Mouse (Mus musculus): ENCODE measurements around the gene Ncbp3. TPM values are rescaled to one million over a fixed set of nuclear protein-coding genes. Genes with fewer than 3 reads are reported as not detected.
A peak's percentile ranks its signal among the peaks of the same experiment; 100 is the strongest.

Gene Ncbp3
- total RNA-seq, 2 experiments from 2014 or later: 9.2 to 10.5 TPM

DNA sequence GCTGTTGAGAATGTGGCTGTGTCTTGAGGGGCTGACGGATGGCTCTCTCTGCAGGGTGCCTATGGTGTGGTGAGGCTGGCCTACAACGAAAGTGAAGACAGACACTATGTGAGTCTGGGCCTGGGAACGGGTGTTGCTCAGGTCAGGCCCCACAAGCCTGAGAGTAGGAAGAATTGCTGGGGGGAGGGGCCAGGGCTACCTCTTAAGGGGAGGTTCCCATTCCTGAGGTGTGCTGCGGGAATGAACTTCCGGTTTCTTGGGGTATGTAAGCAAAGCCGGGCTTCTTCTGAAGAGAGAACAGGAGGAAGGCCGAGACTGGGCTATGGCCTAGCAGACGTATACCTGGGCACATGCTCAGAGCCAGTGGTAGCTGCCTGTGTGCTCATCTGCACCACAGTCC, 20.6 kb upstream of the Ncbp3 start:
- no peak for DNase-seq (ENCODE audit: low spot score in 2 of 2)

DNA sequence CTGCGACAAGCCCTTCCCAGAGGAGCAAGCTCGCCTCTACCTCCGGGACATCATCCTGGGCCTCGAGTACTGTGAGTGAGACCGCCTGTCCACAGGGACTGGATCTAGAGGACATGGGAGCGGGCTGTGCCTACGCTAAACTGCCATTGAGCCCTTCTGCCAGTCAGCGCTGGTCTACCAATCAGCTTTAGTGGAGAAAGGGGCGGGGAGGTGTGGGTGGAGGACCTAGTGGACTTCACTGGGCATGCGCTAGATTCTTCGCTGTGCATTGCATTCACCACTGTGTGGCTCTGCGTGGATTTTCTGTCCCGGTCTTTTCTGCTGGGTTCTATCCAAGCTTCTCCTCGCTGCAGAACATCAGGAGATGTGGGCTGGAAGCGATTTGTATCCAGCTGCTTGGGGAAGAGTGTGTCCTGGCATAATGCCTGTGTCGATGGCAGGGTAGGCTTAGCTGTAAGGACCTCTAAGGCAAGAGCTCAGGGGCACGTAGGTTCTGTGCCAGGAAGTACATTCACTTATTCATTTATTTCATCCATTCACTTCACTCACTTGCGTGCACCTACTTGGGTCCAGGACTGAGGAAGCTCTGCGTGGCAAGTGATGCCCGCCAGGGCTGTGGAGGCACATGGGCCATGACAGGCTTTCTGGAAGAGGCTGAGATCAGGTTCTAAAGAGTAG, 16.6 kb upstream of the Ncbp3 start:
- DNase-seq (ENCODE audit: low spot score in 2 of 2): peak; percentile 69 to 76

DNA sequence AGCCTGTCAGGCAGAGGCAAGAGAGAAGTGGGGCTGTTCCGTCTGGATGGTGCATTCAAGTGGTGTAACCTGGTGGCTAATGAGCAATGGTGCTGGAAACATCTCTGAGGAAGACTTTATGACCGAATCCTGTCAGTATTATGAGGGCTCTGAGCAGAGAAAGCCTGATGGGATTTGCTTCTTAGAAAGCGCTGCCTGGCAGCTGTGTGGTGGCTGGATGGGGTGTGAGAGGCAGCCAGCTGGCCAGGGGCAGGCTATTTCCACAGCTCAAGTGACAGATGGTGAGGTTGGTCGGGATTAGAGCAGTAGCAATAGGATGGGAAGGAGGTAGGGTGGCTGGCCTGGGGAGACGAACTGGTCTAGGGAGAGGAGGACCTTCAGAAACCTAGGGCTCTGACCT, 16.0 kb upstream of the Ncbp3 start:
- DNase-seq (ENCODE audit: low spot score in 2 of 2): no peak

- DNase-seq (ENCODE audit: low spot score in 2 of 2): no peak
Observed at GRCm38 (mm10) chr11:73036077-73036476, 11.5 kb upstream of the Ncbp3 start.

DNA sequence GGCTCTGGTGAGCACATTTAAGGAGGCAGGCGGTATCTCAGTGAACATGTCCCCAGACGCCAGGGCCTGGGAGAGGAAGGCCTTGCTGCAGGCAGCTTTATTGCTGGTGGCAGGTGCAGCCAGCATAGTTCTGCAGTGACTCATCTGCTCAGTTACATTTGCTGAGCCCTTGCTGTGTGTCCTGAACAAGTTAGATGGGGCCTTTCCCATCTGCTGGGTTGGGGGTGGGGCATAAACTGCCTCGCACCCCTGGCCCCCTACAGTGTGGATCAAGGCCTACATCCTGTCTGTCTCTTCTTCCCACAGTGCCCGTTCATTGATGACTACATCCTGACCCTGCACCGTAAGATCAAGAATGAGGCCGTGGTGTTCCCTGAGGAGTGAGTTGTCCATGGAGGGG, 10.7 kb upstream of the Ncbp3 start:
- DNase-seq (ENCODE audit: low spot score in 2 of 2): no peak

GRCm38 (mm10) chr11:73037691-73038090, 9.9 kb upstream of the Ncbp3 start:
- DNase-seq (ENCODE audit: low spot score in 2 of 2): no peak

GRCm38 (mm10) chr11:73039102-73039799, 8.3 kb upstream of the Ncbp3 start:
- peak; percentile 48 to 53 for DNase-seq (ENCODE audit: low spot score in 2 of 2)

DNA sequence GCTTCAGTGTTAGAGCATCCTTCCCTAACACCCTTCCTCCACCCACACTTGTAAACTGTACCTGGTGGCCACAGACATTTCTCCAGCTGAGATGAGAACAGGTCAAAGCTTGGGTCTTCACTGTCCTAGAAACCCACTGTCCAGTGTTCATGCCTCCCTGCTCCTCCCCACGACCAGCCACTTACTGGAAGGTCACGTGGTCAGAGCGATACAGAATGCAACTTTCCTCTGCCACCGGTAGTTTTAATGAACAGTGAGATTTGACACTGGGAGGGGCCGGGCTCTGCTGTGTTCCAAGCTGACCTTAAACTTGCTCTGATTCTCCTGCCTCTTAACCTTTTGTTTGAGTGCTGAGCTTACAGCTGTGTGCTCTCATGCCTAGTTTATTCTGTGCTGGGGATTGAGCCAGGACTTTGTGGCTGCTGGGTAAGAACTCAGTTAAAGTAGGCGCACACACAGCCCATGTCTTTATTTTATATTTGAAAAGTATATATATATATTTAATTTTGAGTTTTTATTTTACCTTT, 3.3 kb upstream of the Ncbp3 start:
- DNase-seq (ENCODE audit: low spot score in 2 of 2): no peak

DNA sequence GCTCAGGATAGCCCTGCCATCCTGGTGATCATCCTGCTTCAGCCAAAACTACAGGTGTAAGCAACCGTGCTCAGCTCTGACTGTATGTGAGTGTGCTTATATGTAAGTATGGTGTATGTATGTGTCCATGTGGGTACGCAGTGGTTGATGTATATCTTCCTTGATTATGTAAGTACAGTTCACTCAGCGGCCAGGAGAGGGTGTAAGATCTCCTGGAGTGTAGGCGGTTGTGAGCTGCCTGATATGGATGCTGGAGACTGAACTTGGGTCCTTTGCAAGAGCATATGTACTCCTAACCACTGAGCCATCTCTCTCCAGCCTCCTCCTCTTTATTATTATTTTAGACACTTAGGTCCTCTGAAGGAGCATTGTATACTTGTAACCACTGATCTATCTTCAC, 2.8 kb upstream of the Ncbp3 start:
- no peak for DNase-seq (ENCODE audit: low spot score in 2 of 2)

GRCm38 (mm10) chr11:73048030-73048876, 670 bp downstream of the Ncbp3 start:
- DNase-seq (ENCODE audit: low spot score in 2 of 2): no peak

DNA sequence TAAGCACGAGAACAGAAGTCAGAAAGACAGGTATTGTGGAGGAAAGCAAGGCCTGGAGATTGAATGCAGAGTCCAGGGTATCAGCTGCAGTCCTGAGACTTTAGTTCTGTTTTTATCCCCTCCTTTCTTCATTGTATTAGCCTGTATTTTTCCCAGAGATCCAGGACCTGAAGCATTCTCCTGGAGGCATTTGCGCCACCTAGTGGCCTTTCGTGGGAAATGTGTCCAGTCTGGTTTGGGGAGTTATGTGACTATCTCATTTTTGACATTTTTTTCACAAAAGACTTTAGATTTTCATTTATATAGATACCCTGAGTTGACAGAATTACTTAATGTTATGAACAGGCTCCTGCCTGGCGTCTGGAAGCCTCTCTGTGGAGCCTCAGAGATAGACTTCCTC, 1.8 kb downstream of the Ncbp3 start:
- peak; percentile 74 to 80 for DNase-seq (ENCODE audit: low spot score in 2 of 2)

DNA sequence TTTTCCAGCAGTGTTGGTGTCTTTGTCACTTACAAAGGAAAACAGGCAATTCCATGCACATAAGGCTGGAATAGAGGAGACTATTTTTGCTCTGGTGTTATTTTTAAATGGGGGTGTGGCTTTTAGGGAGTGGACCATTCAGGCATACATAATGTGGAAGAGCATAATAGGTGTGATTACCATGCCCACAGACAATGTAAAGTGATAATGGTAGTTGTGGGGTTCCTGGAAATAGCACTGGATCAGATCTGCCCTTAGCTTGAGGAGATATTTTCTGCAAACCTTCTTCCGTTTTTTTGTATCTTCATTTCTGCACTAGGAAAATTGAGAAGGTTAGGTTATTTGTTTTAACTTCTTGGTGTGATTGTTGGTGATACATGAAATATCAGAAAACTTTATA, 5.2 kb downstream of the Ncbp3 start:
- no peak for DNase-seq (ENCODE audit: low spot score in 2 of 2)

GRCm38 (mm10) chr11:73057701-73058100, 10.1 kb downstream of the Ncbp3 start:
- no peak for DNase-seq (ENCODE audit: low spot score in 2 of 2)

DNA sequence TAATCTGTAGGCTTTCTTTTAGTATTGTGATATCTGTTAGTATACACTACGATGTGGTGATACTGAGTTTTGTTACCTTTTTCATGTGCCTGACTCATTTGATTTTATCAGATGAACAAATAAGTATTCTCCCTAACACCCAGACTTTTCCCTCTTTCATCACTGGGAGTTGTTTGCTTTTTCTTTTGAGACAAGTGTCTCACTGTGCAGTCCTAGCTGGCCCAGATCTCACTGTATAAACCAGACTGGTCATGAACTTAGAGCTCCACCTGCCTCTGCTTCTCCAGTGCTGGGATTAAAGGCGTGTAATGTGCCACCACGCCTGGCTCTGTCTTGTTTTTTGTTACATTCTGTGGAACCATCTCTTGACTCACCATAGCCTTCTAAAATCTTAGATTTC, 12.0 kb downstream of the Ncbp3 start:
- DNase-seq (ENCODE audit: low spot score in 2 of 2): no peak

DNA sequence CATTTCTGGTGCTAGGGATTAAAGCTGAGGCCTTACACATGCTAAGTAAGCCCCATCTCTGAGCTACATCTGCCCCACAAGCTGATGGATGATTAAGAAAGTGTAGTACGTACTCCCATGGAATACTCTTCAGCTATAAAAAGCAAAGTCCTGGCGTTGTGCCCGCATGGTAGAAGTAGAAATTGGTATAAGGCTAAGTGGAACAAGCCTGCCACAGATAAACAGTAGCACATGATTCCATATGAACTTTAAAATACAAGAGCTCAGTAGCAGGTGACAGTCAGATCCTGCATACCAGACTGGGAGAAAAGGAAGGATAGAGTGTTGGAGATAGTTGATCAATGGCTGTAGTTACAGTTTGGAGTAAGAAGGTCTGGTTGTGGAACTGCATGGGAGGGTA, 13.8 kb downstream of the Ncbp3 start:
- DNase-seq (ENCODE audit: low spot score in 2 of 2): no peak

DNA sequence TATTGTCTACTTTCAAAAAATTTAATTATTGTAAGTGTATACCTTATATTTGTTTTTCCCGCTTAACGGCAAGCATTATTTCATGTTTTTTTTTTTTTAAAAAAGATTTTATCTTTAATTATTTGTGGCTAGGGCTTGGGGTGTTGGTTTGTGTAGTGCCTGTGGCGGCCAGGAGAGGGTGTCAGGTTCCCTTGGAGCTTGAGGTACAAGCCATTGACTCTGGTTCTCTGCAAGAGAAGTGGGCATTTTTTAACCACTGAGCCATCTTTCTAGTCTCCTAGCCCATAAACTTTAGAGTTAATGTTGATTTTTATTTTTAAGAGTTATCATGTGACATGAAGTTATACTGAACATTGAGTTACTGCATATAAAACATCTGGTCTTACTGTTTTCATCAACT, 24.3 kb downstream of the Ncbp3 start:
- peak in 1 of 2 experiments; percentile 31 for DNase-seq (ENCODE audit: low spot score in 2 of 2)

- DNase-seq (ENCODE audit: low spot score in 2 of 2): no peak
Observed at GRCm38 (mm10) chr11:73076295-73076694, 28.7 kb downstream of the Ncbp3 start.

GRCm38 (mm10) chr11:73076733-73077132, 29.1 kb downstream of the Ncbp3 start:
- no peak for DNase-seq (ENCODE audit: low spot score in 2 of 2)

DNA sequence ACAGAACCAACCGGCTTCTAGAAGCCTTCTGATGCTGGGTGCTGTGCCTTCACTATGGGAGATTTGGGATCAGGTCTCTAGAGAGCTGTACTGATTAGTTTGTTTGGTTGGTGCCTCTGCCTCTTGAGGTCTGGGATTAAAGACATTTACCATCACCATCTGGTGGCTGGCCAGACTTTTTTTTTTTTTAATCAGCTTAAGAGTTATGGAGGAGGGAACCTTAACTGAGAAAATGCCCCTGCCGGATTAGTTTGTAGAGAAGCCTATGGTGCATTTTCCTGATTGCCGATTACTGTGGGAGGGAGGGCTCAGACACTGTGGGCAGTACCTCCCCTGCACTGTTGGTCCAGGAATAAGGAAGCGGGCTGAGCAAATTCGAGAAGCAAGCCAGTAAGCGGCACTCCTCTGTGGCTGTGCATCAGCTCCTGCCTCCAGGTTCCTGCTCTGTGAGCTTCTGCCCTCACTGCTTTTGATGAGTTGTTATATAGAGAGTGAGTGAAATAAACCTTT, 29.7 kb downstream of the Ncbp3 start:
- DNase-seq (ENCODE audit: low spot score in 2 of 2): no peak

DNA sequence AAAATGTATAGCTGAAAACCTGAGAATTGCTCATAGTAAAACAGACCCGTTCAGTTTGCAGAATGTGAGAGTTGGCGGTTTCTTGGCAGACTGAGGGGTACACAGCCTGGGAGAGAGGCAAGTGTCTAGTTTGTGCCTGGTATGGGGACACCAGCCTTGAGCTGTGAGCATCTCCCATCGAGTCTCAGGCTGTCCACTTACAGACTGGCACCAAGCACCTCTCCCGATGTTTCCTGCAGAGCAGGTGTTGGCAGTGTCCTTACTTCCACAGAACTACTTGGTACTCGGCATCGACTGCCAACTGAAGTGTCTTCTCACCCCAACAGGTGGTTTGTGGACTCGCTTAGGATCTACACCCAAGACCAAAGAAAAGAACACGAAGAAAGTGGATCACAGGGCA, 31.0 kb downstream of the Ncbp3 start:
- no peak for DNase-seq (ENCODE audit: low spot score in 2 of 2)

DNA sequence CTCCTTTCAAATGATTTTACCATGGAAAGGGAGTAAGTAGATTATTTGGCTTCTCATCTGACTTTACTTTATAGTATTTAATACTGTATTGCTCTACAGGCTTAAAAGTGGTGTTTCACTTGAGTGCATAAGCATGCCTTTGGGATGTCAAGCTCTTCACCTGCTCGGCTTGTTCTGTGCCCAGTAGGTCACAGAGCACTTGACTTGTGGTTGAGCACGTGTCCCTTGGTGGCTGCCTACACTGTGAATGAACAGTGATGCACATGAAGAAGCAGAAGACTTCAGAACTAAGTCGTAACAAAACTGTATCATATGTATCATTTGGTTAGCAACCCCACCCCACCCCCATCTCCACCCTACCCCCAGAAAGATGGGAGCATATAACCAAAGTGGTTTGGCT, 32.7 kb downstream of the Ncbp3 start:
- no peak for DNase-seq (ENCODE audit: low spot score in 2 of 2)

DNA sequence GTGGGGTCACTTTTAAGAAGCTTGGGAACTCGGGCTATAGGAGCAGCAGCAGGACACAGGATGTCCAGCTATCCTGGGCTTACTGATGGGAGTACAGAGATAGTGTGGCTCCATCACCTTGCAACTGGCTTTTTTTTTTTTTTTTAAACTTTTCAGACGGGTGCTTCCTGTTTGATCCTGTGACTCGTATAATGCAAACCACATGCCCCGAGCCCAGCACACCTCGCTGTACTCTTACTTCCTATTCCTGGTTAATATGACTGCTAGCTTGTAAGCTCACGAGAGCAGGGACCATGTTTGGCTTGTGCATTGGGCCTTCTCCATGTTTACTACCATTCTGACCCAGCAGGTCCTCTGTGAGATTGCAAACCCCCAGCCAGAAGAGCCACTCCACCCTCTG, 36.7 kb downstream of the Ncbp3 start:
- DNase-seq (ENCODE audit: low spot score in 2 of 2): no peak

Data from adrenal gland, adult 18-20 months (tissue).